7 mouse cellular contexts compared by ENCODE assay signal in genomic region chr6:115808196-115808487, GRCm38 (mm10). TPM values are rescaled to one million over a fixed set of nuclear protein-coding genes. Genes with fewer than 3 reads are reported as not detected.
DNase-seq lines count a peak whose midpoint lies in the region; ATAC-seq lines count a peak whose summit lies in the region.

No protein-coding gene starts in this region.

- WGBS in lung, embryonic 15.5 days: under 1% methylated on average over 22 of the region's 22 CpGs
- under 1% methylated on average over 22 of the region's 22 CpGs for WGBS in embryonic facial prominence, embryonic 13.5 days
- under 1% methylated on average over 22 of the region's 22 CpGs for WGBS in intestine, embryonic 14.5 days
- WGBS in neural tube, embryonic 15.5 days: under 1% methylated on average over 22 of the region's 22 CpGs

- H3K9me3 ChIP-seq in lung, embryonic 15.5 days: no peaks in the 10 kb centered on the region
- H3K9me3 ChIP-seq in embryonic facial prominence, embryonic 13.5 days: no peaks in the 10 kb centered on the region
- H3K9me3 ChIP-seq in intestine, embryonic 14.5 days (ENCODE audit: control insufficient read depth, low read length): no peaks in the 10 kb centered on the region
- no peaks in the 10 kb centered on the region for H3K9me3 ChIP-seq in neural tube, embryonic 15.5 days (replicated peaks)

- no peak for ATAC-seq in lung, embryonic 15.5 days (ENCODE audit: borderline replicate concordance, extremely low read depth, low FRiP score, low TSS enrichment)
- ATAC-seq in embryonic facial prominence, embryonic 13.5 days (ENCODE audit: insufficient number of reproducible peaks, insufficient read depth, low FRiP score, low TSS enrichment, low read depth): no peak
- no peak for ATAC-seq in intestine, embryonic 14.5 days (replicated peaks; ENCODE audit: low FRiP score, low TSS enrichment, low read depth)
- peak; percentile 19; the same call in 1 of the 2 replicates for ATAC-seq in neural tube, embryonic 15.5 days (ENCODE audit: low FRiP score)

- peak overlapping the region; percentile 95 for H3K9ac ChIP-seq in lung, embryonic 15.5 days
- H3K9ac ChIP-seq in embryonic facial prominence, embryonic 13.5 days: peak overlapping the region; percentile 100
- H3K9ac ChIP-seq in intestine, embryonic 14.5 days (ENCODE audit: low read length): peak overlapping the region; percentile 100
- peak overlapping the region; percentile 93 for H3K9ac ChIP-seq in neural tube, embryonic 15.5 days (replicated peaks)

- peaks cover 39% of the 10 kb centered on the region for H3K36me3 ChIP-seq in lung, embryonic 15.5 days
- H3K36me3 ChIP-seq in embryonic facial prominence, embryonic 13.5 days: peaks cover 42% of the 10 kb centered on the region
- peaks cover 43% of the 10 kb centered on the region for H3K36me3 ChIP-seq in intestine, embryonic 14.5 days (ENCODE audit: control insufficient read depth, insufficient read depth, low read length)
- H3K36me3 ChIP-seq in neural tube, embryonic 15.5 days: peaks cover 40% of the 10 kb centered on the region

- H3K27me3 ChIP-seq in lung, embryonic 15.5 days: no peaks in the 10 kb centered on the region
- no peaks in the 10 kb centered on the region for H3K27me3 ChIP-seq in embryonic facial prominence, embryonic 13.5 days
- no peaks in the 10 kb centered on the region for H3K27me3 ChIP-seq in intestine, embryonic 14.5 days (replicated peaks; ENCODE audit: control insufficient read depth, insufficient read depth, low read length)
- H3K27me3 ChIP-seq in neural tube, embryonic 15.5 days (replicated peaks): no peaks in the 10 kb centered on the region

- DNase-seq in lung, postnatal 10 days: no peak
- no peak for DNase-seq in intestine, embryonic 14.5 days (ENCODE audit: low spot score)
- DNase-seq in spleen, adult 12 weeks (ENCODE audit: low spot score): no peak
- no peak for DNase-seq in left cerebral cortex, postnatal 36 days (ENCODE audit: low spot score in 2 of 2)

- H3K4me2 ChIP-seq in lung, embryonic 15.5 days: peak overlapping the region; percentile 84
- H3K4me2 ChIP-seq in embryonic facial prominence, embryonic 13.5 days: peak overlapping the region; percentile 76
- peak overlapping the region; percentile 98 for H3K4me2 ChIP-seq in intestine, embryonic 14.5 days (ENCODE audit: low read length)
- H3K4me2 ChIP-seq in neural tube, embryonic 15.5 days: peak overlapping the region; percentile 87

- peak overlapping the region; percentile 83 for H3K4me3 ChIP-seq in lung, embryonic 15.5 days
- H3K4me3 ChIP-seq in embryonic facial prominence, embryonic 13.5 days: peak overlapping the region; percentile 100
- peak overlapping the region; percentile 100 for H3K4me3 ChIP-seq in intestine, embryonic 14.5 days (ENCODE audit: low read depth, low read length)
- H3K4me3 ChIP-seq in neural tube, embryonic 15.5 days (replicated peaks): peak overlapping the region; percentile 90

- peaks cover 21% of the 10 kb centered on the region for H3K4me1 ChIP-seq in lung, embryonic 15.5 days
- H3K4me1 ChIP-seq in embryonic facial prominence, embryonic 13.5 days: peaks cover 21% of the 10 kb centered on the region
- peaks cover 17% of the 10 kb centered on the region for H3K4me1 ChIP-seq in intestine, embryonic 14.5 days (replicated peaks; ENCODE audit: control insufficient read depth, insufficient read depth, low read length)
- H3K4me1 ChIP-seq in neural tube, embryonic 15.5 days: peaks cover 31% of the 10 kb centered on the region

- intact Hi-C loops in left cerebral cortex, postnatal 36 days (cut with DNase I): loop anchor here (5.0 kb wide), 1 partner anchor 131 kb away; the partner anchor contains the start of gene Raf1

- H3K27ac ChIP-seq in lung, embryonic 15.5 days: peak overlapping the region; percentile 89
- H3K27ac ChIP-seq in embryonic facial prominence, embryonic 13.5 days: peak overlapping the region; percentile 98
- H3K27ac ChIP-seq in intestine, embryonic 14.5 days (ENCODE audit: low read depth): peak overlapping the region; percentile 97
- peak overlapping the region; percentile 95 for H3K27ac ChIP-seq in neural tube, embryonic 15.5 days (replicated peaks)

RNA-seq across cellular contexts. Expression of gene Rpl32, which starts 0.4 kb away (rescaled TPM):
- polyA plus RNA-seq in lung, embryonic 15.5 days (2015; fragmentation: Nextera tagmentation; extraction: Ambion mirVana): 2,081 and 2,182 TPM in 2 replicates
- 2,295 and 2,526 TPM in 2 replicates for polyA plus RNA-seq in embryonic facial prominence, embryonic 13.5 days (2015; fragmentation: Nextera tagmentation; extraction: Ambion mirVana)
- 2,668 and 2,809 TPM in 2 replicates for polyA plus RNA-seq in intestine, embryonic 14.5 days (2014; fragmentation: Nextera tagmentation; extraction: Ambion mirVana)
- 1,019 and 1,216 TPM in 2 replicates for polyA plus RNA-seq in neural tube, embryonic 15.5 days (2015; fragmentation: Nextera tagmentation; extraction: Ambion mirVana)
- 100 to 1,000 TPM; 444 to 498 TPM for total RNA-seq in left cerebral cortex, postnatal 36 days (2021)

RNA-seq across cellular contexts. Expression of gene Efcab12, which starts 30.1 kb away (rescaled TPM):
- polyA plus RNA-seq in lung, embryonic 15.5 days (2015; fragmentation: Nextera tagmentation; extraction: Ambion mirVana): 1.1 and 1.2 TPM in 2 replicates
- polyA plus RNA-seq in embryonic facial prominence, embryonic 13.5 days (2015; fragmentation: Nextera tagmentation; extraction: Ambion mirVana): 0.62 and 0.81 TPM in 2 replicates
- polyA plus RNA-seq in intestine, embryonic 14.5 days (2014; fragmentation: Nextera tagmentation; extraction: Ambion mirVana): 0.67 and 0.69 TPM in 2 replicates
- 2.7 and 3.0 TPM in 2 replicates for polyA plus RNA-seq in neural tube, embryonic 15.5 days (2015; fragmentation: Nextera tagmentation; extraction: Ambion mirVana)
- total RNA-seq in left cerebral cortex, postnatal 36 days (2021): 1 to 10 TPM; 3.8 to 5.3 TPM

RNA-seq across cellular contexts. Expression of gene Cand2, which starts 33.8 kb away (rescaled TPM):
- 32.0 and 32.1 TPM in 2 replicates for polyA plus RNA-seq in lung, embryonic 15.5 days (2015; fragmentation: Nextera tagmentation; extraction: Ambion mirVana)
- 42.2 and 45.8 TPM in 2 replicates for polyA plus RNA-seq in embryonic facial prominence, embryonic 13.5 days (2015; fragmentation: Nextera tagmentation; extraction: Ambion mirVana)
- 29.6 and 30.2 TPM in 2 replicates for polyA plus RNA-seq in intestine, embryonic 14.5 days (2014; fragmentation: Nextera tagmentation; extraction: Ambion mirVana)
- 9.8 and 12.2 TPM in 2 replicates for polyA plus RNA-seq in neural tube, embryonic 15.5 days (2015; fragmentation: Nextera tagmentation; extraction: Ambion mirVana)
- total RNA-seq in left cerebral cortex, postnatal 36 days (2021): 1 to 10 TPM; 2.0 to 2.3 TPM

RNA-seq across cellular contexts. Expression of gene Mbd4, which starts 45.0 kb away (rescaled TPM):
- polyA plus RNA-seq in lung, embryonic 15.5 days (2015; fragmentation: Nextera tagmentation; extraction: Ambion mirVana): 21.0 and 22.6 TPM in 2 replicates
- 26.0 and 27.9 TPM in 2 replicates for polyA plus RNA-seq in embryonic facial prominence, embryonic 13.5 days (2015; fragmentation: Nextera tagmentation; extraction: Ambion mirVana)
- 14.7 and 18.4 TPM in 2 replicates for polyA plus RNA-seq in intestine, embryonic 14.5 days (2014; fragmentation: Nextera tagmentation; extraction: Ambion mirVana)
- polyA plus RNA-seq in neural tube, embryonic 15.5 days (2015; fragmentation: Nextera tagmentation; extraction: Ambion mirVana): 10.4 and 14.5 TPM in 2 replicates
- 1 to 10 TPM; 8.2 to 9.0 TPM for total RNA-seq in left cerebral cortex, postnatal 36 days (2021)

RNA-seq across cellular contexts. Expression of gene Ift122, which starts 45.1 kb away (rescaled TPM):
- polyA plus RNA-seq in lung, embryonic 15.5 days (2015; fragmentation: Nextera tagmentation; extraction: Ambion mirVana): 21.9 and 24.6 TPM in 2 replicates
- polyA plus RNA-seq in embryonic facial prominence, embryonic 13.5 days (2015; fragmentation: Nextera tagmentation; extraction: Ambion mirVana): 26.2 and 29.0 TPM in 2 replicates
- 18.4 and 21.5 TPM in 2 replicates for polyA plus RNA-seq in intestine, embryonic 14.5 days (2014; fragmentation: Nextera tagmentation; extraction: Ambion mirVana)
- 28.2 and 30.1 TPM in 2 replicates for polyA plus RNA-seq in neural tube, embryonic 15.5 days (2015; fragmentation: Nextera tagmentation; extraction: Ambion mirVana)
- total RNA-seq in left cerebral cortex, postnatal 36 days (2021): 10 to 100 TPM; 27.0 to 31.0 TPM
